Mouse (Mus musculus): ENCODE results near the gene Crocc2.

DNA sequence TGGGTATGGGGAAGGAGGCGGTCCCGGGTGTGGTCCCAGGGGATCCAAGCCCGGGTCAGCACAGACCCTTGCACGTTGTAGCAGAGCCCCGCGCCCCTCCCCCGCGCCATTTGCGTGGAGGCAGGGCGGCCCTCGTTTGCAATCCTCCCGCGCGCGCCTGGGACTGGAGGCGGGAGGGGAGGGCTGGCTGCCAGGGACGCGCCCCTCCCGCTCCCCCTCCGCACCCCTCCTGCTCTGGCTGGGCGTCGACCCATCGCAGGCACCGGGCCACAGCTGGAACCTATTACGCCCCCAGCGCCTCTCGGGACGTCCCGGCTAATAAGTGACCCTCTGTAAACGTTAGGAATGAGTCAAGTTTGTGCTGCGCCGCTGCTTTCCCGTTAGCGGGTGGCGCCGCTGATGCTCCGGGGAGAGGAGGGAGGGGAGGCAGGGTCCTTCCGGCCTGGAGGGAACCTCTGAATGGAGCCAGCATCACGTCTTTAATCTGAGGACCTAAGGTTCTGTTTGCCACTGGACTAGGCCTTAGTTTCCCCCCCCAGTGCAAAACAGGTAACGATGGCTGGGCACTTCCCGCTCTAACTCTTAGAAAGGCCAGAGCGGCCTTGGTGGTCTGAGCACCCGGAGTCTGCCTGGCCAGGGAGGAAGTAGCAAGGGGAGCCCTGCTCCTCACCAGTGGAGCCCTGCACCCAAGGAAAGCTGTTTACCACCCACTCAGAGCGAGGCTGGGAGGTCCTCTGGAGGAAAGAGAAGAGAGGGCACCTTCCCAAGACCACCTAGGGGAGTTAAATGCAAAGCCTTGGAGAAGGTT is 8.2 kb downstream of the Crocc2 start:
- no peak for TF ChIP-seq EP300 (optimal IDR thresholded peaks at IDR 0.05)
- TF ChIP-seq CTCF (IDR thresholded peaks at IDR 0.05; ENCODE audit: low read depth) = no peak

All from stomach, postnatal 0 days (tissue).